Mouse (Mus musculus) testis, adult 2 months (tissue): Measurements from ENCODE around the gene Gabrg3.

Experiments used
- CTCF ChIP-seq: fragments of 200-500 bp; IDR thresholded peaks from 2 replicates; pipeline ENCODE4 v1.5.1; 2012; ENCODE audit warnings: low read depth, mild to moderate bottlenecking, inconsistent platforms, low read length, moderate library complexity; ENCODE audit not compliant: control insufficient read depth, insufficient read depth, insufficient replicate concordance
- POLR2A ChIP-seq: fragments of 200-500 bp; IDR thresholded peaks from 2 replicates; pipeline ENCODE4 v1.6.1; 2012; ENCODE audit warnings: low read depth, mild to moderate bottlenecking, inconsistent platforms, low read length, moderate library complexity; ENCODE audit not compliant: control insufficient read depth

- TF ChIP-seq POLR2A: no peak
- no peak for TF ChIP-seq CTCF
These were observed 657.8 kb downstream of the Gabrg3 start for GRCm38 (mm10) chr7:56729225-56729624.
